Mouse (Mus musculus) testis, adult 2 months (tissue): ENCODE measurements at regions not wholly inside any gene's neighbourhood (a gene's known extent, or its start where the extent isn't known, plus 50 kb on each side); places are given as distances from the start of the nearest gene placed in this dataset.

ENCODE experiments used
- H3K27ac ChIP-seq: fragments of 200-500 bp; 2 replicates; pipeline ENCODE4 v1.5.1; 2012; ENCODE audit warnings: low read depth, low read length; ENCODE audit not compliant: control insufficient read depth, insufficient read depth
- H3K27me3 ChIP-seq: fragments of 200-500 bp; 2 replicates; pipeline ENCODE4 v1.6.1; 2012; ENCODE audit warnings: mild to moderate bottlenecking, low read length, moderate library complexity; ENCODE audit not compliant: control insufficient read depth, insufficient read depth
- H3K36me3 ChIP-seq: fragments of 200-500 bp; 2 replicates; pipeline ENCODE4 v1.6.1; 2012; ENCODE audit warnings: mild to moderate bottlenecking, low read length; ENCODE audit not compliant: control insufficient read depth, insufficient read depth
- H3K4me1 ChIP-seq: fragments of 200-500 bp; 2 replicates; pipeline ENCODE4 v1.6.1; 2012; ENCODE audit warnings: low read length; ENCODE audit not compliant: control insufficient read depth, insufficient read depth
- H3K4me3 ChIP-seq: fragments of 200-500 bp; 2 replicates; pipeline ENCODE4 v1.5.1; 2012; ENCODE audit warnings: low read depth, mild to moderate bottlenecking, low read length, moderate library complexity, mixed read lengths; ENCODE audit not compliant: control insufficient read depth
- CTCF ChIP-seq: fragments of 200-500 bp; IDR thresholded peaks from 2 replicates; pipeline ENCODE4 v1.5.1; 2012; ENCODE audit warnings: low read depth, mild to moderate bottlenecking, inconsistent platforms, low read length, moderate library complexity; ENCODE audit not compliant: control insufficient read depth, insufficient read depth, insufficient replicate concordance
- POLR2A ChIP-seq: fragments of 200-500 bp; IDR thresholded peaks from 2 replicates; pipeline ENCODE4 v1.6.1; 2012; ENCODE audit warnings: low read depth, mild to moderate bottlenecking, inconsistent platforms, low read length, moderate library complexity; ENCODE audit not compliant: control insufficient read depth

- H3K36me3 ChIP-seq = no peaks in the 10 kb centered on the region
- H3K27me3 ChIP-seq = no peaks in the 10 kb centered on the region
- H3K4me3 ChIP-seq = no peak overlapping the region
- H3K27ac ChIP-seq = no peak overlapping the region
- H3K4me1 ChIP-seq = no peaks in the 10 kb centered on the region
- TF ChIP-seq POLR2A = no peak
- no peak for TF ChIP-seq CTCF
These were observed 81.6 kb upstream of the Bach2 start for GRCm38 (mm10) chr4:32156965-32157364.

GRCm38 (mm10) chr4:32158451-32158850 is 80.2 kb upstream of the Bach2 start:
- Histone ChIP-seq H3K4me1 (no peaks in the 10 kb centered on the region), H3K27me3 (no peaks in the 10 kb centered on the region), H3K36me3 (no peaks in the 10 kb centered on the region), H3K4me3 (no peak overlapping the region), H3K27ac (no peak overlapping the region)
- TF ChIP-seq POLR2A (no peak), CTCF (no peak)

- TF ChIP-seq POLR2A (no peak), CTCF (no peak)
- H3K27ac ChIP-seq = no peak overlapping the region
- no peaks in the 10 kb centered on the region for H3K27me3 ChIP-seq
- no peaks in the 10 kb centered on the region for H3K4me1 ChIP-seq
- no peaks in the 10 kb centered on the region for H3K36me3 ChIP-seq
- no peak overlapping the region for H3K4me3 ChIP-seq
These were observed 79.7 kb upstream of the Bach2 start for GRCm38 (mm10) chr4:32158886-32159285.

GRCm38 (mm10) chr4:32160815-32161214 is 77.8 kb upstream of the Bach2 start:
- Histone ChIP-seq H3K36me3 (no peaks in the 10 kb centered on the region), H3K27me3 (no peaks in the 10 kb centered on the region), H3K4me3 (no peak overlapping the region), H3K4me1 (no peaks in the 10 kb centered on the region), H3K27ac (no peak overlapping the region)
- no peak for TF ChIP-seq POLR2A
- no peak for TF ChIP-seq CTCF

- Histone ChIP-seq H3K4me3 (no peak overlapping the region), H3K27ac (no peak overlapping the region), H3K4me1 (no peaks in the 10 kb centered on the region), H3K27me3 (no peaks in the 10 kb centered on the region), H3K36me3 (no peaks in the 10 kb centered on the region)
- TF ChIP-seq POLR2A (no peak), CTCF (no peak)
These were observed 76.5 kb upstream of the Bach2 start for GRCm38 (mm10) chr4:32161871-32162656.

GRCm38 (mm10) chr4:32162694-32163240 is 75.8 kb upstream of the Bach2 start:
- H3K4me3 ChIP-seq = no peak overlapping the region
- TF ChIP-seq POLR2A (no peak), CTCF (no peak)
- H3K27ac ChIP-seq = no peak overlapping the region
- no peaks in the 10 kb centered on the region for H3K4me1 ChIP-seq
- no peaks in the 10 kb centered on the region for H3K36me3 ChIP-seq
- H3K27me3 ChIP-seq = no peaks in the 10 kb centered on the region

GRCm38 (mm10) chr4:32164081-32164641 is 74.4 kb upstream of the Bach2 start:
- Histone ChIP-seq H3K4me1 (no peaks in the 10 kb centered on the region), H3K4me3 (no peak overlapping the region), H3K36me3 (no peaks in the 10 kb centered on the region), H3K27me3 (no peaks in the 10 kb centered on the region), H3K27ac (no peak overlapping the region)
- TF ChIP-seq CTCF = no peak
